Mouse (Mus musculus): ENCODE data around the gene Srpk3. TPM values are rescaled to one million over a fixed set of nuclear protein-coding genes. Genes with fewer than 3 reads are reported as not detected.

Srpk3 gene
- polyA plus RNA-seq, 1 experiment from 2014 or later = 94.7 TPM

DNA sequence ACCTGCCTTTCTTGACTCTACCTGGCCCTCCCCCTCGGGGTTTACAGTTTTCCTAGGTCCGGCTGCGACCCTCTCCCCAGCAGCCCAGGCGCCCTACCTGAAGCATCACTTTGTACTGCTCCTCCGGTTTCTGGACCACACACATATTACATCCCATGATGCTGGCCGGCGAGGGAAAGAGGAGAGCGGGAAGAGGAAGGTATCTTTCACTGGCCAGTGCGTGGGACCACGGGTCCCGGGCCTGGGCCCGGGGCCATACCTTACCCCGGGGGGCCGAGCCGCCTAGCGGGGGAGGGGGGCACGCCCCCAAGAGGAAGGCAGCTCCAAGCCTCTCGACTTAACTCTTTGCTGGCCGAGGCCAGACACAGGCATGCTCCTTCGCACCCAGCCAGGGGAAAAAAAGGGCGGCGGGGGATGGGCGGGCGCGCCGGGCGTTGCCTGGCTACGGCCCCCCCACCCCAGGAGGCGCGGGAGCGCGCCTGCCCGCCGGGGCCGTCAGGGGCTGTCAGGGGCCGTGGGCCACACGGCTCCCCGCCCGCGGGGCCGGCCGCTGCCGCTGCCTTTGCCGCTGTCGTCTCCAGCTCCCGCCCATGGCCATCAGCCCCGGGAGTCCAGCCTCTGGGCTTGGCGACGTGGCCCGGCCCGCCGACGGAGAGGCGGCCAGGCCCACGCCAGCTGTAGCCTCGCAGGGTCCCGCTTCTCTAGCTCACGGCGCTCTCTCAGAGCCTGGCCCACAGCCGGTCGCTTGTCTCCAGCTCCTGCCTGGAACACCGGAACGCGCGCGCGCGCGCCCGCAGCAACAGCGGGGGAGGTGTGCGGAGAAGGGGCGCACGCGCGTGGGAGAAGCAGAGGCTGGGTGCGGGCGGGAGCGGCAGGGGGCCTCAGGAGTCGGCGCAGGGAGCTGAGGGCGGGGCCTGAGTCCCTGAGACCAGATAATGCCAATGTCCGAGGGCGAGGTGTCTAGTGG is 50.3 kb downstream of the Srpk3 start, which contains the start of gene Pdzd4:
Gene Pdzd4, minus strand, starts transcription at position 785 of the 967 bp plus-strand sequence.
- H3K4me2 ChIP-seq (ENCODE audit: low read depth, low read length) = peak within 1 kb of the TSS; percentile 88
- H3K4me3 ChIP-seq (ENCODE audit: low read length) = peak within 1 kb of the TSS; percentile 64
- H3K9ac ChIP-seq (ENCODE audit: low read length) = peak within 1 kb of the TSS; percentile 73
- H3K36me3 ChIP-seq (ENCODE audit: control insufficient read depth, insufficient read depth) = no peaks in the 10 kb centered on the region
- H3K9me3 ChIP-seq (replicated peaks; ENCODE audit: control insufficient read depth, low read length) = no peaks in the 10 kb centered on the region
- ATAC-seq (replicated peaks; ENCODE audit: extremely low read depth, insufficient read depth, low FRiP score) = peak; percentile 72
- peaks cover 13% of the 10 kb centered on the region for H3K27me3 ChIP-seq (ENCODE audit: control insufficient read depth, insufficient read depth, low read length)
- WGBS = 6% methylated on average over 57 of the region's 84 CpGs
- H3K27ac ChIP-seq (ENCODE audit: low read length) = no peak within 1 kb of the TSS
- no peaks in the 10 kb centered on the region; the same call in 1 of the 2 replicates for H3K4me1 ChIP-seq (ENCODE audit: control insufficient read depth, insufficient read depth, low read length)

Other genes with a start within 250 kb of the Srpk3 start
- 1.1 and 1.7 TPM in 2 replicates for gene Dusp9, start 135.0 kb upstream of the Srpk3 start, polyA plus RNA-seq (2015; fragmentation: Nextera tagmentation; extraction: Ambion mirVana)
- gene Pnck, start 114.3 kb upstream of the Srpk3 start, polyA plus RNA-seq (2015; fragmentation: Nextera tagmentation; extraction: Ambion mirVana) = 9.1 and 11.1 TPM in 2 replicates
- gene Slc6a8, start 101.3 kb upstream of the Srpk3 start, polyA plus RNA-seq (2015; fragmentation: Nextera tagmentation; extraction: Ambion mirVana) = 9.2 and 9.9 TPM in 2 replicates
- 187 and 188 TPM in 2 replicates for gene Bcap31, start 58.2 kb upstream of the Srpk3 start, polyA plus RNA-seq (2015; fragmentation: Nextera tagmentation; extraction: Ambion mirVana)
- 18.0 and 19.4 TPM in 2 replicates for gene Abcd1, start 57.8 kb upstream of the Srpk3 start, polyA plus RNA-seq (2015; fragmentation: Nextera tagmentation; extraction: Ambion mirVana)
- 0.54 and 0.71 TPM in 2 replicates for gene Plxnb3, start 17.3 kb upstream of the Srpk3 start, polyA plus RNA-seq (2015; fragmentation: Nextera tagmentation; extraction: Ambion mirVana)
- 523 and 569 TPM in 2 replicates for gene Idh3g, start 12.5 kb downstream of the Srpk3 start, polyA plus RNA-seq (2015; fragmentation: Nextera tagmentation; extraction: Ambion mirVana)
- gene Ssr4, start 12.6 kb downstream of the Srpk3 start, polyA plus RNA-seq (2015; fragmentation: Nextera tagmentation; extraction: Ambion mirVana) = 155 TPM in 2 replicates
- 0.32 and 0.45 TPM in 2 replicates for gene Pdzd4, start 50.6 kb downstream of the Srpk3 start, polyA plus RNA-seq (2015; fragmentation: Nextera tagmentation; extraction: Ambion mirVana)
- gene Avpr2, start 117.7 kb downstream of the Srpk3 start, polyA plus RNA-seq (2015; fragmentation: Nextera tagmentation; extraction: Ambion mirVana) = 0.06 and 0.09 TPM in 2 replicates
- gene L1cam, start 121.7 kb downstream of the Srpk3 start, polyA plus RNA-seq (2015; fragmentation: Nextera tagmentation; extraction: Ambion mirVana) = 0.60 and 0.77 TPM in 2 replicates
- gene Arhgap4, start 147.5 kb downstream of the Srpk3 start, polyA plus RNA-seq (2015; fragmentation: Nextera tagmentation; extraction: Ambion mirVana) = 3.7 and 4.7 TPM in 2 replicates
- 89.8 and 97.1 TPM in 2 replicates for gene Naa10, start 147.5 kb downstream of the Srpk3 start, polyA plus RNA-seq (2015; fragmentation: Nextera tagmentation; extraction: Ambion mirVana)
- gene Renbp, start 156.4 kb downstream of the Srpk3 start, polyA plus RNA-seq (2015; fragmentation: Nextera tagmentation; extraction: Ambion mirVana) = 60.0 and 61.1 TPM in 2 replicates
- 27.8 and 28.1 TPM in 2 replicates for gene Hcfc1, start 192.0 kb downstream of the Srpk3 start, polyA plus RNA-seq (2015; fragmentation: Nextera tagmentation; extraction: Ambion mirVana)
- 53.0 and 55.9 TPM in 2 replicates for gene Irak1, start 249.5 kb downstream of the Srpk3 start, polyA plus RNA-seq (2015; fragmentation: Nextera tagmentation; extraction: Ambion mirVana)

Measured in heart, embryonic 16.5 days (tissue).